Mouse (Mus musculus): ENCODE results near the gene Ptpro. TPM values are rescaled to one million over a fixed set of nuclear protein-coding genes. Genes with fewer than 3 reads are reported as not detected.

The Ptpro gene
- total RNA-seq, 2 experiments from 2014 or later = 2.6 to 2.8 TPM

- no peak for DNase-seq
- intact Hi-C loops (cut with DNase I) = no loop called here
These were observed 121.8 kb downstream of the Ptpro start for GRCm38 (mm10) chr6:137373920-137374319.

GRCm38 (mm10) chr6:137382546-137382945 lies 130.4 kb downstream of the Ptpro start:
- no peak for DNase-seq
- intact Hi-C loops (cut with DNase I) = no loop called here

- DNase-seq = peak in 1 of 2 experiments; percentile 8
- intact Hi-C loops (cut with DNase I) = no loop called here
These were observed 134.2 kb downstream of the Ptpro start for GRCm38 (mm10) chr6:137386344-137386743.

- DNase-seq = no peak
- intact Hi-C loops (cut with DNase I) = no loop called here
These were observed 134.8 kb downstream of the Ptpro start for GRCm38 (mm10) chr6:137386935-137387334.

- DNase-seq = no peak
- intact Hi-C loops (cut with DNase I) = no loop called here
These were observed 143.0 kb downstream of the Ptpro start for GRCm38 (mm10) chr6:137395075-137395474.

- no peak for DNase-seq
- intact Hi-C loops (cut with DNase I) = no loop called here
These were observed 144.1 kb downstream of the Ptpro start for GRCm38 (mm10) chr6:137396106-137396793.

- no peak for DNase-seq
- intact Hi-C loops (cut with DNase I) = no loop called here
These were observed 145.2 kb downstream of the Ptpro start for GRCm38 (mm10) chr6:137397358-137397757.

- DNase-seq = no peak
- intact Hi-C loops (cut with DNase I) = no loop called here
These were observed 152.1 kb downstream of the Ptpro start for GRCm38 (mm10) chr6:137404196-137404595.

- DNase-seq = no peak
- intact Hi-C loops (cut with DNase I) = no loop called here
These were observed 153.6 kb downstream of the Ptpro start for GRCm38 (mm10) chr6:137405690-137406089.

- no peak for DNase-seq
- intact Hi-C loops (cut with DNase I) = no loop called here
These were observed 158.4 kb downstream of the Ptpro start for GRCm38 (mm10) chr6:137410510-137410909.

- DNase-seq = no peak
- intact Hi-C loops (cut with DNase I) = no loop called here
These were observed 159.8 kb downstream of the Ptpro start for GRCm38 (mm10) chr6:137411901-137412378.

- no peak for DNase-seq
- intact Hi-C loops (cut with DNase I) = no loop called here
These were observed 160.9 kb downstream of the Ptpro start for GRCm38 (mm10) chr6:137413045-137413444.

GRCm38 (mm10) chr6:137414531-137415405 lies 162.6 kb downstream of the Ptpro start:
- peak; percentile 38 to 53 for DNase-seq
- intact Hi-C loops (cut with DNase I) = loop anchor here (1.0 kb wide), 1 partner anchor 310 kb away; no protein-coding TSS in a partner anchor

GRCm38 (mm10) chr6:137422777-137423176 lies 170.7 kb downstream of the Ptpro start:
- DNase-seq = no peak
- intact Hi-C loops (cut with DNase I) = no loop called here

GRCm38 (mm10) chr6:137423830-137424229 lies 171.7 kb downstream of the Ptpro start:
- no peak for DNase-seq
- intact Hi-C loops (cut with DNase I) = no loop called here

- intact Hi-C loops (cut with DNase I) = no loop called here
These were observed 173.6 kb downstream of the Ptpro start for GRCm38 (mm10) chr6:137425500-137426432.

GRCm38 (mm10) chr6:137433521-137434137 lies 181.5 kb downstream of the Ptpro start:
- no peak for DNase-seq
- intact Hi-C loops (cut with DNase I) = no loop called here

More at GRCm38 (mm10) chr6:137425500-137426432, 173.6 kb downstream of the Ptpro start:
- no peak for DNase-seq

- DNase-seq = no peak
- intact Hi-C loops (cut with DNase I) = no loop called here
These were observed 185.4 kb downstream of the Ptpro start for GRCm38 (mm10) chr6:137437486-137437885.

GRCm38 (mm10) chr6:137437902-137438580 lies 185.9 kb downstream of the Ptpro start:
- intact Hi-C loops (cut with DNase I) = no loop called here
- DNase-seq = no peak
